Mouse (Mus musculus) C2C12 (cell line): ENCODE data around the gene Krt222. TPM values are rescaled to one million over a fixed set of nuclear protein-coding genes. Genes with fewer than 3 reads are reported as not detected.
"Not testable (repeated sequence)": the region's sequence is repeated elsewhere in the genome, so short reads cannot be mapped to it uniquely, and the experiment has no call there.

Source experiments
- H3K27me3 ChIP-seq: one replicate; pipeline ENCODE4 v1.6.1; 2011; ENCODE audit not compliant: control insufficient read depth, insufficient read depth, insufficient read length
- H3K36me3 ChIP-seq: one replicate; pipeline ENCODE4 v1.6.1; 2011; ENCODE audit not compliant: control insufficient read depth, insufficient read depth
- H3K4me3 ChIP-seq: one replicate; pipeline ENCODE4 v1.5.1; 2011; ENCODE audit warnings: mild to moderate bottlenecking, control low read depth; ENCODE audit not compliant: poor library complexity, insufficient read depth, severe bottlenecking
- H3K79me2 ChIP-seq: one replicate; pipeline ENCODE4 v1.6.1; 2011; ENCODE audit not compliant: control insufficient read depth, insufficient read depth
- H3K79me3 ChIP-seq: one replicate; pipeline ENCODE4 v1.6.1; 2011; ENCODE audit warnings: low read depth, control low read depth
- H3ac ChIP-seq: one replicate; pipeline ENCODE3; 2011; ENCODE audit warnings: low read depth; ENCODE audit not compliant: control insufficient read depth, insufficient read length
- CEBPB ChIP-seq: IDR thresholded peaks from one replicate; pipeline ENCODE4 v1.6.1; 2011; ENCODE audit warnings: low read depth, mild to moderate bottlenecking, control low read depth, moderate library complexity
- CTCF ChIP-seq: IDR thresholded peaks from one replicate; pipeline ENCODE4 v1.5.1; 2011; ENCODE audit not compliant: control insufficient read depth, insufficient read depth, insufficient read length
- FOSL1 ChIP-seq: IDR thresholded peaks from one replicate; pipeline ENCODE4 v1.8.0; 2011; ENCODE audit warnings: mild to moderate bottlenecking, low read length; ENCODE audit not compliant: poor library complexity, insufficient read depth, severe bottlenecking
- MAX ChIP-seq: IDR thresholded peaks from one replicate; pipeline ENCODE4 v1.6.1; 2011; ENCODE audit warnings: mild to moderate bottlenecking, control low read depth
- MYOD1 ChIP-seq: IDR thresholded peaks from one replicate; pipeline ENCODE4 v1.6.1; 2011; ENCODE audit warnings: low read depth; ENCODE audit not compliant: control insufficient read depth, insufficient read length
- MYOG ChIP-seq: IDR thresholded peaks from one replicate; pipeline ENCODE4 v1.6.1; 2011; ENCODE audit not compliant: control insufficient read depth, insufficient read length; ENCODE audit errors: extremely low read depth
- USF1 ChIP-seq: IDR thresholded peaks from one replicate; pipeline ENCODE4 v1.6.1; 2011; ENCODE audit warnings: low read depth, mild to moderate bottlenecking, control low read depth, moderate library complexity
- polyA plus RNA-seq: library from polyadenylated mRNA; unstranded; fragments of >200 nt; fragmentation: generic; extraction: Trizol; gene quantifications from one replicate; pipeline ENCODE4 v1.2.1, GENCODE M21; 2012; ENCODE audit warnings: missing spikeins

Krt222 gene
- polyA plus RNA-seq, 1 experiment: not detected

- Histone ChIP-seq H3K79me2 (no peaks in the 10 kb centered on the region), H3ac (no peak overlapping the region), H3K4me3 (no peak overlapping the region), H3K79me3 (no peaks in the 10 kb centered on the region), H3K36me3 (no peaks in the 10 kb centered on the region), H3K27me3 (peaks cover 24% of the 10 kb centered on the region)
- no peak for TF ChIP-seq MYOD1
- no peak for TF ChIP-seq FOSL1
- no peak for TF ChIP-seq CEBPB
- TF ChIP-seq USF1: no peak
- no peak for TF ChIP-seq CTCF
- TF ChIP-seq MAX: no peak
- TF ChIP-seq MYOG: no peak
Measured at GRCm38 (mm10) chr11:99250241-99250640, 6.4 kb upstream of the Krt222 start.

GRCm38 (mm10) chr11:99249115-99249514 lies 5.2 kb upstream of the Krt222 start:
- no peak overlapping the region for H3K4me3 ChIP-seq
- H3K36me3 ChIP-seq: no peaks in the 10 kb centered on the region
- no peak overlapping the region for H3ac ChIP-seq
- TF ChIP-seq CEBPB (no peak), MAX (no peak), USF1 (no peak)
- no peaks in the 10 kb centered on the region for H3K79me3 ChIP-seq
- H3K27me3 ChIP-seq: peaks cover 26% of the 10 kb centered on the region
- H3K79me2 ChIP-seq: no peaks in the 10 kb centered on the region

GRCm38 (mm10) chr11:99247916-99248315 lies 4.0 kb upstream of the Krt222 start:
- no peaks in the 10 kb centered on the region for H3K79me2 ChIP-seq
- TF ChIP-seq CEBPB (no peak), MYOG (no peak), USF1 (no peak), MAX (no peak), FOSL1 (no peak), MYOD1 (no peak), CTCF (no peak)
- H3K27me3 ChIP-seq: peaks cover 28% of the 10 kb centered on the region
- H3K4me3 ChIP-seq: no peak overlapping the region
- no peak overlapping the region for H3ac ChIP-seq
- no peaks in the 10 kb centered on the region for H3K36me3 ChIP-seq
- no peaks in the 10 kb centered on the region for H3K79me3 ChIP-seq

- not testable (repeated sequence) for H3K79me2 ChIP-seq, H3K79me3 ChIP-seq, H3K36me3 ChIP-seq, H3ac ChIP-seq, H3K4me3 ChIP-seq
- H3K27me3 ChIP-seq: peaks cover 37% of the 10 kb centered on the region
Measured at GRCm38 (mm10) chr11:99244519-99244918, 634 bp upstream of the Krt222 start.

GRCm38 (mm10) chr11:99243200-99243819 lies 575 bp downstream of the Krt222 start:
- H3K79me3 ChIP-seq: no peaks in the 10 kb centered on the region
- peaks cover 41% of the 10 kb centered on the region for H3K27me3 ChIP-seq
- no peaks in the 10 kb centered on the region for H3K79me2 ChIP-seq
- no peak overlapping the region for H3ac ChIP-seq
- TF ChIP-seq CTCF (no peak), MYOD1 (no peak), USF1 (no peak), MAX (no peak), FOSL1 (no peak), CEBPB (no peak), MYOG (no peak)
- H3K4me3 ChIP-seq: no peak overlapping the region
- H3K36me3 ChIP-seq: no peaks in the 10 kb centered on the region

- Histone ChIP-seq H3K79me3 (no peaks in the 10 kb centered on the region), H3K27me3 (peaks cover 46% of the 10 kb centered on the region), H3K79me2 (no peaks in the 10 kb centered on the region), H3K36me3 (no peaks in the 10 kb centered on the region), H3K4me3 (no peak overlapping the region), H3ac (no peak overlapping the region)
- no peak for TF ChIP-seq MAX
- TF ChIP-seq FOSL1: no peak
- no peak for TF ChIP-seq MYOG
- no peak for TF ChIP-seq MYOD1
- no peak for TF ChIP-seq CEBPB
- TF ChIP-seq CTCF: no peak
- no peak for TF ChIP-seq USF1
Measured at GRCm38 (mm10) chr11:99242056-99242455, 1.8 kb downstream of the Krt222 start.
